Mouse (Mus musculus) retina, postnatal 1 day (tissue): ENCODE data around the gene F7.
A peak's percentile ranks its signal among the peaks of the same experiment; 100 is the strongest.

Source experiments
- DNase-seq: peaks from one replicate; pipeline ENCODE4 v3.0.0-alpha.2; 2012

Gene F7

GRCm38 (mm10) chr8:13025487-13026224 lies at the start of gene F7:
Gene F7, plus strand, starts transcription at chr8:13026034.
- no peak for DNase-seq

- no peak for DNase-seq
These were observed 49.5 kb upstream of the F7 start for GRCm38 (mm10) chr8:12976290-12976689.

- DNase-seq: no peak
These were observed 49.1 kb upstream of the F7 start for GRCm38 (mm10) chr8:12976723-12977122.

GRCm38 (mm10) chr8:12977325-12977724 lies 48.5 kb upstream of the F7 start:
- no peak for DNase-seq

- DNase-seq: no peak
These were observed 47.5 kb upstream of the F7 start for GRCm38 (mm10) chr8:12978308-12978707.

GRCm38 (mm10) chr8:12978726-12979125 lies 47.1 kb upstream of the F7 start:
- DNase-seq: peak; percentile 88

- peak; percentile 15 for DNase-seq
These were observed 42.0 kb upstream of the F7 start for GRCm38 (mm10) chr8:12983681-12984467.

- no peak for DNase-seq
These were observed 41.1 kb upstream of the F7 start for GRCm38 (mm10) chr8:12984601-12985243.

- DNase-seq: no peak
These were observed 40.6 kb upstream of the F7 start for GRCm38 (mm10) chr8:12985259-12985658.

- DNase-seq: no peak
These were observed 38.3 kb upstream of the F7 start for GRCm38 (mm10) chr8:12987571-12987970.

GRCm38 (mm10) chr8:12988722-12989430 lies 37.0 kb upstream of the F7 start:
- no peak for DNase-seq

GRCm38 (mm10) chr8:12991411-12991810 lies 34.4 kb upstream of the F7 start:
- DNase-seq: peak; percentile 9

GRCm38 (mm10) chr8:12994468-12994867 lies 31.4 kb upstream of the F7 start:
- DNase-seq: no peak

GRCm38 (mm10) chr8:12995481-12995880 lies 30.4 kb upstream of the F7 start:
- DNase-seq: no peak

- no peak for DNase-seq
These were observed 29.0 kb upstream of the F7 start for GRCm38 (mm10) chr8:12996831-12997275.

GRCm38 (mm10) chr8:12998331-12998730 lies 27.5 kb upstream of the F7 start:
- DNase-seq: no peak

- DNase-seq: no peak
These were observed 26.0 kb upstream of the F7 start for GRCm38 (mm10) chr8:12999793-13000192.

GRCm38 (mm10) chr8:13007458-13007857 lies 18.4 kb upstream of the F7 start:
- no peak for DNase-seq

GRCm38 (mm10) chr8:13010313-13010712 lies 15.5 kb upstream of the F7 start:
- no peak for DNase-seq

- no peak for DNase-seq
These were observed 6.3 kb upstream of the F7 start for GRCm38 (mm10) chr8:13019560-13019959.

GRCm38 (mm10) chr8:13021830-13022229 lies 4.0 kb upstream of the F7 start:
- no peak for DNase-seq

- DNase-seq: no peak
These were observed 1.8 kb downstream of the F7 start for GRCm38 (mm10) chr8:13027615-13028014.

- DNase-seq: no peak
These were observed 2.6 kb downstream of the F7 start for GRCm38 (mm10) chr8:13028482-13028881.
